ENCODE assay signal across 5 mouse cellular contexts in the genomic region with DNA sequence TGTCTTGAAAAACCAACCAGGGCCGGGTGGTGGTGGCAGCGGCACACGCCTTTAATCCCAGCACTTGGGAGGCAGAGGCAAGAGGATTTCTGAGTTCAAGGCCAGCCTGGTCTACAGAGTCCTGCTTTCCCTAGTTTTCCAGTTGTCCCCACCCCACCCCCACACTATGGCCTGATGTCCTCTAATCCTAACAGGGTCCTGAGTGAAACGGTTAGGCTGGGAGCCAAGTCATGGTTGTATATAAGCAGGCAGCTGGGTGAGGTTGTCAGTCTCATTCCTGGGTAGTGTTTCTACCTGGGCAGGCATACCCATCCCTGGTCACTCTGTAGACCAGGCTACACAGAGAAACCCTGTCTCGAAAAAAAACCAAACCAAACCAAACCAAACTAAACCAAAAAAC. TPM values are rescaled to one million over a fixed set of nuclear protein-coding genes. Genes with fewer than 3 reads are reported as not detected.
DNase-seq lines count a peak whose midpoint lies in the region; ATAC-seq and TF ChIP-seq lines count a peak whose summit lies in the region.
"Not testable (repeated sequence)": the region's sequence is repeated elsewhere in the genome, so short reads cannot be mapped to it uniquely, and the experiment has no call there.

No protein-coding gene starts in this region.

- H3K9me3 ChIP-seq in heart, embryonic 15.5 days (replicated peaks) = not testable (repeated sequence)

- not testable (repeated sequence) for TF ChIP-seq CTCF in cortical plate, adult 2 months (IDR thresholded peaks at IDR 0.05; ENCODE audit: extremely low read depth, insufficient read depth, low read length); left cerebral cortex, adult 2 months (IDR thresholded peaks at IDR 0.05)

- peaks cover 35% of the 10 kb centered on the region for H3K4me1 ChIP-seq in cortical plate, adult 2 months (ENCODE audit: control insufficient read depth, insufficient read depth, low read length)
- H3K4me1 ChIP-seq in heart, embryonic 15.5 days (replicated peaks) = peaks cover 95% of the 10 kb centered on the region

- intact Hi-C loops in left cerebral cortex, adult 2 months (cut with DNase I) = not testable (repeated sequence)

- not testable (repeated sequence) for TF ChIP-seq POLR2A in cortical plate, adult 2 months (IDR thresholded peaks at IDR 0.05; ENCODE audit: extremely low read depth, insufficient read depth, low read length)

- not testable (repeated sequence) for H3K9ac ChIP-seq in heart, embryonic 15.5 days

- H3K27ac ChIP-seq in cortical plate, adult 2 months (ENCODE audit: insufficient read depth, low read length) = peak overlapping the region; percentile 54; the same call in 1 of the 2 replicates
- peak overlapping the region; percentile 89 for H3K27ac ChIP-seq in heart, embryonic 15.5 days
- peak overlapping the region; percentile 90 for H3K27ac ChIP-seq in left cerebral cortex, adult 2 months

- not testable (repeated sequence) for H3K4me3 ChIP-seq in cortical plate, adult 2 months (ENCODE audit: insufficient read depth, low read length); heart, embryonic 15.5 days; left cerebral cortex, adult 2 months

- not testable (repeated sequence) for H3K36me3 ChIP-seq in heart, embryonic 15.5 days

- DNase-seq in heart, adult 11 months = peak; percentile 90
- DNase-seq in kidney, postnatal 10 days = peak; percentile 20
- DNase-seq in left cerebral cortex, adult 2 months (ENCODE audit: extremely low spot score in 1 of 2, low spot score in 2 of 2) = not testable (repeated sequence)

- H3K4me2 ChIP-seq in heart, embryonic 15.5 days = not testable (repeated sequence)

- ATAC-seq in heart, embryonic 15.5 days (replicated peaks; ENCODE audit: insufficient number of reproducible peaks, insufficient read depth, low FRiP score, low read depth) = not testable (repeated sequence)

- not testable (repeated sequence) for H3K27me3 ChIP-seq in heart, embryonic 15.5 days

- 85% methylated on average over 5 of the region's 5 CpGs for WGBS in heart, embryonic 15.5 days

RNA-seq across cellular contexts. Expression of a gene that starts 32.5 kb away (rescaled TPM):
- 178 and 196 TPM in 2 replicates for polyA plus RNA-seq in cortical plate, adult 2 months (2012; rRNA removed)
- 4.9 and 7.9 TPM in 2 replicates for polyA plus RNA-seq in heart, embryonic 15.5 days (2015; fragmentation: Nextera tagmentation; extraction: Ambion mirVana)
- total RNA-seq in left cerebral cortex, adult 2 months (2021) = 100 to 1,000 TPM; 317 to 336 TPM

Comparison
In these comparisons a context has a peak if more than half of its experiments do, and no peak if none do; other contexts are left out.
1. RNA of a gene that starts 32.5 kb away (polyA plus RNA-seq): 178 to 196 TPM in cortical plate, adult 2 months; 4.9 to 7.9 TPM in heart, embryonic 15.5 days; every median in the first group is over 10 times any median in the second.
2. Peak in every context shown above with its lines, with median percentiles within 50 percentile points of each other: H3K27ac ChIP-seq.